Mouse (Mus musculus) activated CD4-positive, CD25-positive, alpha-beta regulatory T cell, adult 4 months (primary cell): ENCODE measurements around the gene Cd300lf. TPM values are rescaled to one million over a fixed set of nuclear protein-coding genes. Genes with fewer than 3 reads are reported as not detected.

ENCODE experiments used
- ATAC-seq: one replicate; pipeline ENCODE4 v1.8.0; 2017
- polyA plus RNA-seq, 2 experiments: library from polyadenylated mRNA; unstranded; fragments of 100-300 nt; shearing (Covaris generic); gene quantifications; one replicate each; pipeline ENCODE4 v1.2.1; 2017

Gene Cd300lf
- polyA plus RNA-seq, 2 experiments from 2014 or later, result 0.37 to 1.5 TPM

GRCm38 (mm10) chr11:115073002-115073401, 60.8 kb downstream of the Cd300lf start:
- ATAC-seq, result no peak

- ATAC-seq, result no peak
These were observed 62.0 kb downstream of the Cd300lf start for GRCm38 (mm10) chr11:115071631-115072294.

GRCm38 (mm10) chr11:115071015-115071551, 62.7 kb downstream of the Cd300lf start:
- ATAC-seq, result no peak

GRCm38 (mm10) chr11:115066768-115067167, 67.0 kb downstream of the Cd300lf start:
- no peak for ATAC-seq

Other genes starting within 250 kb of the Cd300lf start
- gene Cd300a, start 244.0 kb downstream of the Cd300lf start, polyA plus RNA-seq, result under 1 TPM in 1 of 2 experiments, not detected in 1; 0.12 TPM
- gene Cd300lb, start 199.6 kb downstream of the Cd300lf start, polyA plus RNA-seq, result under 1 TPM in 1 of 2 experiments, not detected in 1; 0.32 TPM
- gene Cd300c, start 164.8 kb downstream of the Cd300lf start, polyA plus RNA-seq, result not detected
- under 1 TPM; 0.44 to 0.69 TPM for gene Cd300ld, start 144.1 kb downstream of the Cd300lf start, polyA plus RNA-seq
- not detected for gene Cd300c2, start 132.1 kb downstream of the Cd300lf start, polyA plus RNA-seq
- not detected for gene Cd300ld2, start 117.8 kb downstream of the Cd300lf start, polyA plus RNA-seq
- not detected for gene Cd300ld4, start 107.0 kb downstream of the Cd300lf start, polyA plus RNA-seq
- gene Cd300ld5, start 96.2 kb downstream of the Cd300lf start, polyA plus RNA-seq, result not detected
- not detected for gene Cd300ld3, start 85.6 kb downstream of the Cd300lf start, polyA plus RNA-seq
- not detected for gene Cd300e, start 71.8 kb downstream of the Cd300lf start, polyA plus RNA-seq
- gene Rab37, start 42.6 kb downstream of the Cd300lf start, polyA plus RNA-seq, result 100 to 1,000 TPM; 149 to 158 TPM
- 100 to 1,000 TPM; 166 to 228 TPM for gene Slc9a3r1, start 29.3 kb upstream of the Cd300lf start, polyA plus RNA-seq
- 10 to 100 TPM in 1 of 2 experiments, 1 to 10 TPM in 1; 9.3 to 11.9 TPM for gene Tmem104, start 53.5 kb upstream of the Cd300lf start, polyA plus RNA-seq
- 10 to 100 TPM; 14.0 to 14.6 TPM for gene Nat9, start 53.9 kb upstream of the Cd300lf start, polyA plus RNA-seq
- not detected for gene Grin2c, start 133.3 kb upstream of the Cd300lf start, polyA plus RNA-seq
- gene Fdxr, start 143.1 kb upstream of the Cd300lf start, polyA plus RNA-seq, result 10 to 100 TPM; 18.4 to 26.6 TPM
- gene Fads6, start 163.7 kb upstream of the Cd300lf start, polyA plus RNA-seq, result under 1 TPM; 0.56 to 0.57 TPM
- not detected for gene Otop2, start 173.2 kb upstream of the Cd300lf start, polyA plus RNA-seq
- not detected for gene Ush1g, start 188.0 kb upstream of the Cd300lf start, polyA plus RNA-seq
- under 1 TPM in 1 of 2 experiments, not detected in 1; 0.13 TPM for gene Otop3, start 200.7 kb upstream of the Cd300lf start, polyA plus RNA-seq
- 1 to 10 TPM; 2.6 to 3.2 TPM for gene Hid1, start 233.8 kb upstream of the Cd300lf start, polyA plus RNA-seq
- gene Cdr2l, start 247.9 kb upstream of the Cd300lf start, polyA plus RNA-seq, result under 1 TPM in 1 of 2 experiments, not detected in 1; 0.12 TPM